30 mouse cellular contexts compared by ENCODE assay signal in the genomic region with DNA sequence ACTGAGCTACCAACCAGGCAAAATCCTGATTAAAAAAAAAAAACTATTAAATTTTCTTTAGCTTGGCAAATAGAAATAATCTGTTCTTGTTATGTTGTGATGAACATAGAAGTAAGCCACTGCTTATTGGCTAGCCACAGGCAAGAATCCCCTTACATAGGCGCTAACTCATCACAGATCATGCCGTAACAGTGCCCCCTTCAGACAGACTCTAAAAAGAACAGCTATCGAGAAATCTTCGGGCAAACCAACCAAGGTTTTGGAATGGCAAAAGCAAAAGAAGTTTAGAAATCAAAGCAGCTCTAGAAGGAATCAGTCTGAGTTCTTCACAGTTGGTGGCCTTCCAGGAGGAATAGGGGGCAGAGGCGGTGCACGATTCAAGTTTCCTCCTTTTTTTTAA. TPM values are rescaled to one million over a fixed set of nuclear protein-coding genes. Genes with fewer than 3 reads are reported as not detected.
"Had no signal": no experiment of that assay in that cellular context is flagged by ENCODE, and none has a peak within 500 bp of the region (broad histone marks: within the 10 kb centered on the region; RNA-seq: fewer than 3 reads in every experiment).

No protein-coding gene starts in this region.

- H3K4me3 ChIP-seq: limb, embryonic 12.5 days; limb, embryonic 15.5 days; midbrain, embryonic 12.5 days; midbrain, embryonic 15.5 days; myocyte; neural tube, embryonic 13.5 days had no signal

- ATAC-seq: liver, postnatal 0 days; lung, postnatal 0 days; midbrain, embryonic 15.5 days had no signal

- H3K27ac ChIP-seq: kidney, postnatal 0 days; limb, embryonic 12.5 days; limb, embryonic 15.5 days; liver, embryonic 14.5 days; macrophage; midbrain, embryonic 12.5 days; midbrain, embryonic 15.5 days; neural tube, embryonic 13.5 days had no signal

- H3K27me3 ChIP-seq: limb, embryonic 12.5 days; limb, embryonic 15.5 days; midbrain, embryonic 12.5 days; midbrain, embryonic 15.5 days; neural tube, embryonic 13.5 days had no signal

- H3K36me3 ChIP-seq: limb, embryonic 12.5 days; limb, embryonic 15.5 days; midbrain, embryonic 12.5 days; midbrain, embryonic 15.5 days; neural tube, embryonic 13.5 days had no signal

- DNase-seq: kidney, adult 2 months; kidney, postnatal 36 days; layer of hippocampus, postnatal 36 days; left cerebral cortex, postnatal 4 days; liver, postnatal 0 days; lung, embryonic 14.5 days; retina, postnatal 1 day; right cerebral cortex, postnatal 25 days; spleen, adult 18-20 months; thymus, adult 18-20 months; thymus, postnatal 36 days had no signal

- H3K4me1 ChIP-seq: limb, embryonic 12.5 days; limb, embryonic 15.5 days; midbrain, embryonic 12.5 days; midbrain, embryonic 15.5 days; neural tube, embryonic 13.5 days had no signal

- H3K9ac ChIP-seq: limb, embryonic 12.5 days; limb, embryonic 15.5 days; liver, embryonic 14.5 days; liver, postnatal 0 days; lung, embryonic 14.5 days; midbrain, embryonic 12.5 days; midbrain, embryonic 15.5 days; neural tube, embryonic 13.5 days had no signal

- H3K4me2 ChIP-seq: limb, embryonic 12.5 days; limb, embryonic 15.5 days; liver, embryonic 11.5 days; lung, embryonic 14.5 days; midbrain, embryonic 12.5 days; midbrain, embryonic 15.5 days; neural tube, embryonic 13.5 days had no signal

- H3K9me3 ChIP-seq: limb, embryonic 12.5 days; limb, embryonic 15.5 days; midbrain, embryonic 12.5 days; midbrain, embryonic 15.5 days; neural tube, embryonic 13.5 days had no signal

RNA-seq across cellular contexts. Expression of a gene that starts 31.7 kb away (rescaled TPM):
- total RNA-seq: layer of hippocampus, postnatal 10 days; layer of hippocampus, postnatal 36 days; left cerebral cortex, adult 8-10 months; left cerebral cortex, postnatal 14 days; left cerebral cortex, postnatal 4 days; megakaryocyte, adult 5-6 weeks; monocyte, adult 5-6 weeks; neutrophil, adult 5-6 weeks had no signal
- polyA plus RNA-seq: kidney, adult 2 months; kidney, embryonic 14.5 days; kidney, postnatal 0 days; liver, embryonic 11.5 days; liver, embryonic 14.5 days; liver, postnatal 0 days; lung, embryonic 14.5 days; lung, postnatal 0 days; macrophage; midbrain, embryonic 12.5 days; neural tube, embryonic 13.5 days; stomach, embryonic 16.5 days had no signal
